ENCODE assay signal across 29 mouse cellular contexts in genomic region chr13:30840700-30841099, GRCm38 (mm10).
DNase-seq lines count a peak whose midpoint lies in the region; ATAC-seq and TF ChIP-seq lines count a peak whose summit lies in the region.
"Had no signal": no experiment of that assay in that cellular context is flagged by ENCODE, and none has a peak within 500 bp of the region (broad histone marks: within the 10 kb centered on the region; RNA-seq: fewer than 3 reads in every experiment).

No protein-coding gene starts in this region.

- H3K36me3 ChIP-seq in intestine, embryonic 15.5 days, result 0 out of 2 replicates have a peak, but pooled peaks cover 3% of the 10 kb centered on the region
- peaks cover 8% of the 10 kb centered on the region; the same call in 1 of the 2 replicates for H3K36me3 ChIP-seq in intestine, postnatal 0 days (ENCODE audit: control insufficient read depth, insufficient read depth)
- H3K36me3 ChIP-seq in liver, embryonic 16.5 days (ENCODE audit: control insufficient read depth, insufficient read depth), result no peaks in the 10 kb centered on the region
- H3K36me3 ChIP-seq in liver, embryonic 11.5 days (ENCODE audit: control insufficient read depth, insufficient read depth, low read length), result no peaks in the 10 kb centered on the region
- H3K36me3 ChIP-seq in liver, postnatal 0 days (replicated peaks; ENCODE audit: insufficient read depth, low read length), result no peaks in the 10 kb centered on the region; the same call in 1 of the 2 replicates
- H3K36me3 ChIP-seq: heart, embryonic 15.5 days had no signal

- H3K9ac ChIP-seq in intestine, embryonic 15.5 days, result no peak overlapping the region
- no peak overlapping the region for H3K9ac ChIP-seq in intestine, postnatal 0 days (ENCODE audit: low read depth, low read length)
- H3K9ac ChIP-seq in liver, embryonic 16.5 days (ENCODE audit: low read depth, low read length), result no peak overlapping the region
- no peak overlapping the region for H3K9ac ChIP-seq in liver, embryonic 11.5 days (ENCODE audit: low read depth, low read length)
- H3K9ac ChIP-seq in liver, postnatal 0 days (replicated peaks), result no peak overlapping the region
- H3K9ac ChIP-seq: embryonic facial prominence, embryonic 12.5 days; embryonic facial prominence, embryonic 15.5 days; forebrain, postnatal 0 days; heart, embryonic 12.5 days; heart, embryonic 15.5 days; hindbrain, embryonic 14.5 days had no signal

- H3K4me1 ChIP-seq in intestine, embryonic 15.5 days (replicated peaks), result no peaks in the 10 kb centered on the region
- H3K4me1 ChIP-seq in intestine, postnatal 0 days (replicated peaks; ENCODE audit: control insufficient read depth, insufficient read depth, low read length), result 0 out of 2 replicates have a peak, but pooled peaks cover 7% of the 10 kb centered on the region
- no peaks in the 10 kb centered on the region for H3K4me1 ChIP-seq in liver, embryonic 16.5 days (ENCODE audit: control insufficient read depth, low read depth, low read length)
- H3K4me1 ChIP-seq in liver, embryonic 11.5 days (replicated peaks; ENCODE audit: control insufficient read depth, insufficient read depth, low read length), result no peaks in the 10 kb centered on the region
- H3K4me1 ChIP-seq in liver, postnatal 0 days (ENCODE audit: insufficient read depth), result no peaks in the 10 kb centered on the region
- H3K4me1 ChIP-seq: embryonic facial prominence, embryonic 12.5 days; embryonic facial prominence, embryonic 15.5 days; heart, embryonic 12.5 days; heart, embryonic 15.5 days had no signal

- no peak overlapping the region for H3K27ac ChIP-seq in intestine, embryonic 15.5 days
- H3K27ac ChIP-seq in intestine, postnatal 0 days (ENCODE audit: low read depth, low read length), result no peak overlapping the region
- H3K27ac ChIP-seq in liver, embryonic 16.5 days (ENCODE audit: low read length), result no peak overlapping the region
- H3K27ac ChIP-seq in liver, embryonic 11.5 days (ENCODE audit: low read depth, low read length), result no peak overlapping the region
- no peak overlapping the region for H3K27ac ChIP-seq in liver, postnatal 0 days (ENCODE audit: low read depth)
- H3K27ac ChIP-seq: embryonic facial prominence, embryonic 12.5 days; embryonic facial prominence, embryonic 15.5 days; gastrocnemius, adult 2 months; heart, embryonic 15.5 days; hindbrain, embryonic 14.5 days had no signal

- no peak for TF ChIP-seq CTCF in intestine, postnatal 0 days (IDR thresholded peaks at IDR 0.05; ENCODE audit: low read depth)
- no peak for TF ChIP-seq CTCF in liver, postnatal 0 days (IDR thresholded peaks at IDR 0.05; ENCODE audit: low read depth)

- H3K4me3 ChIP-seq in intestine, embryonic 15.5 days (replicated peaks), result no peak overlapping the region
- no peak overlapping the region for H3K4me3 ChIP-seq in intestine, postnatal 0 days (ENCODE audit: low read depth, low read length)
- H3K4me3 ChIP-seq in liver, embryonic 16.5 days (ENCODE audit: low read depth, low read length), result no peak overlapping the region
- no peak overlapping the region for H3K4me3 ChIP-seq in liver, embryonic 11.5 days (ENCODE audit: low read depth, low read length)
- H3K4me3 ChIP-seq in liver, postnatal 0 days (ENCODE audit: low read depth, low read length), result no peak overlapping the region
- H3K4me3 ChIP-seq: embryonic facial prominence, embryonic 12.5 days; embryonic facial prominence, embryonic 15.5 days; gastrocnemius, adult 2 months; heart, embryonic 12.5 days; heart, embryonic 15.5 days had no signal

- H3K9me3 ChIP-seq in intestine, embryonic 15.5 days, result no peaks in the 10 kb centered on the region
- H3K9me3 ChIP-seq in intestine, postnatal 0 days (ENCODE audit: control insufficient read depth), result no peaks in the 10 kb centered on the region
- H3K9me3 ChIP-seq in liver, embryonic 16.5 days (replicated peaks; ENCODE audit: control insufficient read depth, low read length), result no peaks in the 10 kb centered on the region
- H3K9me3 ChIP-seq in liver, embryonic 11.5 days (ENCODE audit: control insufficient read depth, low read length), result no peaks in the 10 kb centered on the region
- H3K9me3 ChIP-seq in liver, postnatal 0 days (ENCODE audit: low read length), result no peaks in the 10 kb centered on the region
- H3K9me3 ChIP-seq: embryonic facial prominence, embryonic 12.5 days; embryonic facial prominence, embryonic 15.5 days; G1E; heart, embryonic 12.5 days; heart, embryonic 15.5 days had no signal

- WGBS in intestine, embryonic 15.5 days, result 86% methylated on average over 3 of the region's 3 CpGs
- 75% methylated on average over 3 of the region's 3 CpGs for whole genome bisulfite sequencing in intestine, postnatal 0 days
- WGBS in liver, embryonic 16.5 days (ENCODE audit: insufficient replicate concordance), result 58% methylated on average over 3 of the region's 3 CpGs
- 89% methylated on average over 3 of the region's 3 CpGs for WGBS in liver, embryonic 11.5 days
- 65% methylated on average over 3 of the region's 3 CpGs for WGBS in liver, postnatal 0 days (ENCODE audit: insufficient replicate concordance)

- no peaks in the 10 kb centered on the region for H3K27me3 ChIP-seq in intestine, embryonic 15.5 days (replicated peaks)
- H3K27me3 ChIP-seq in intestine, postnatal 0 days (replicated peaks; ENCODE audit: control insufficient read depth, insufficient read depth, low read length), result no peaks in the 10 kb centered on the region
- no peaks in the 10 kb centered on the region for H3K27me3 ChIP-seq in liver, embryonic 16.5 days (ENCODE audit: control insufficient read depth, insufficient read depth, low read depth, low read length)
- H3K27me3 ChIP-seq in liver, embryonic 11.5 days (replicated peaks; ENCODE audit: control insufficient read depth, insufficient read depth, low read length), result no peaks in the 10 kb centered on the region
- H3K27me3 ChIP-seq in liver, postnatal 0 days (ENCODE audit: insufficient read depth, low read length), result no peaks in the 10 kb centered on the region
- H3K27me3 ChIP-seq: CH12.LX; embryonic facial prominence, embryonic 12.5 days; embryonic facial prominence, embryonic 15.5 days; heart, embryonic 12.5 days; heart, embryonic 15.5 days; Patski had no signal

- DNase-seq in liver, embryonic 11.5 days (ENCODE audit: low spot score), result no peak
- DNase-seq in adipocyte (ENCODE audit: low spot score), result peak; percentile 6
- DNase-seq in liver, postnatal 0 days, result no peak
- DNase-seq: adrenal gland, adult 2 months; adrenal gland, postnatal 14 days; B cell, adult 2 months; cerebellum, adult 11 months; cerebellum, adult 2 months; cerebellum, adult 9-11 months; cerebellum, postnatal 25 days; forebrain, postnatal 0 days; gastrocnemius, adult 2 months; gastrocnemius, postnatal 14 days; heart, adult 18-20 months; heart, postnatal 10 days; heart, postnatal 4 days had no signal

- no peak for TF ChIP-seq EP300 in liver, postnatal 0 days (IDR thresholded peaks at IDR 0.05; ENCODE audit: low read depth)

- H3K4me2 ChIP-seq in intestine, embryonic 15.5 days (replicated peaks), result no peak overlapping the region
- H3K4me2 ChIP-seq in intestine, postnatal 0 days (replicated peaks; ENCODE audit: low read depth), result no peak overlapping the region
- no peak overlapping the region for H3K4me2 ChIP-seq in liver, embryonic 16.5 days (ENCODE audit: low read depth, low read length)
- no peak overlapping the region for H3K4me2 ChIP-seq in liver, embryonic 11.5 days
- H3K4me2 ChIP-seq in liver, postnatal 0 days (ENCODE audit: low read depth, low read length), result no peak overlapping the region
- H3K4me2 ChIP-seq: embryonic facial prominence, embryonic 12.5 days; embryonic facial prominence, embryonic 15.5 days; heart, embryonic 12.5 days; heart, embryonic 15.5 days; hindbrain, embryonic 14.5 days had no signal

- ATAC-seq in intestine, embryonic 15.5 days, result peak; percentile 45; the same call in 1 of the 2 replicates
- no peak for ATAC-seq in intestine, postnatal 0 days
- ATAC-seq in liver, embryonic 16.5 days (ENCODE audit: low read depth), result peak; percentile 71; the same call in 1 of the 2 replicates
- no peak for ATAC-seq in liver, embryonic 11.5 days (replicated peaks; ENCODE audit: low FRiP score)
- peak; percentile 41; the same call in 1 of the 2 replicates for ATAC-seq in liver, postnatal 0 days
- ATAC-seq in megakaryocyte-erythroid progenitor cell, adult 5-6 weeks (replicated peaks; ENCODE audit: low FRiP score, low TSS enrichment, poor library complexity, severe bottlenecking), result no peak
- ATAC-seq: forebrain, embryonic 14.5 days; forebrain, postnatal 0 days; Patski had no signal

Comparison
In these comparisons a context has a peak if more than half of its experiments do, and no peak if none do; other contexts are left out.
1. ATAC-seq: peak in intestine, embryonic 15.5 days (single experiment), liver, embryonic 16.5 days (single experiment) and liver, postnatal 0 days (single experiment); none in intestine, postnatal 0 days (single experiment), liver, embryonic 11.5 days (single experiment) and megakaryocyte-erythroid progenitor cell, adult 5-6 weeks (single experiment).